Mouse (Mus musculus) ovary, postnatal 36 days (tissue): ENCODE results near the gene Rgcc.

Experiments
- DNase-seq: peaks from one replicate; pipeline ENCODE4 v3.0.0; 2022; ENCODE audit warnings: low spot score, mixed read lengths

The Rgcc gene

DNA sequence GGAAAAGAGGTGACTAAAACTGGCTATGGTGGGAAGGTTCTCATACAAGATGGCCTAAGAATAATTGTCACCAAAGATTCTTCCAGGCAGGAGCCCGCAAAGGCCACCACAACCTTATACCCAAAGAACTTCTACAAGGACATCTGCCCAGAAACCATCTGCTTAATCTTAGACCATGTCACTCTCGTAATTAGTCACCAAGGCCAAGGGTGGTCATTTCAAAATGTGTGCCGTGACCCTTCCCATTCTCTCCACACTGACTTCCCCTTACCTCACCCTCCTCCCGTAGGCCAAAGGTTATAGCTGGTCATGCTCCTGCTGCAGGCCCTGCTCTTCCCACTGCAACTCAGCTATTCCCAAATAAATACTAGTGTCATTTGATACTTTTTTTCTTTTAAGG, 22.5 kb downstream of the Rgcc start:
- DNase-seq, result no peak

DNA sequence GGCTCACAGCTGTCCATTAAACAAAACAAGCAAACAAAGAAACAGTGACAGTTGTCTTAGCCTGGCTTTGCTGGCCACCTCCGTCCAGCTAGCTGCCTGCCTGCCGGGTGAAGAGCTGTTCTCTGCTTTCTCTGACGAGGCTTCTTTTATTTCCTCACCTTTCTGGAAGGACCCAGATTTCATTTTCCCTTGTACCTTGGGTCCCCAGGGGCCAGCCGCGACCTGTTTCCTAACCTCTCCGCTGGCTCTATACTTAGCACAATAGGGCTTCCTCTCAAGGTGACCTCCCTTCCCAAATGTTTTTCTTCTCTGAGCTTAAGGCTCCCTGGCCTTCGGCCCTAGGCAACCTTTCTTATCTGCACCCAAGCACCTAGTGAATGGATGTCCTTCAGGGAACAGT, 23.5 kb downstream of the Rgcc start:
- no peak for DNase-seq

- no peak for DNase-seq
Observed at GRCm38 (mm10) chr14:79275870-79276395, 25.5 kb downstream of the Rgcc start.

- no peak for DNase-seq
Observed at GRCm38 (mm10) chr14:79275441-79275840, 26.0 kb downstream of the Rgcc start.

- no peak for DNase-seq
Observed at GRCm38 (mm10) chr14:79273697-79274477, 27.6 kb downstream of the Rgcc start.

GRCm38 (mm10) chr14:79272991-79273390, 28.5 kb downstream of the Rgcc start:
- no peak for DNase-seq

DNA sequence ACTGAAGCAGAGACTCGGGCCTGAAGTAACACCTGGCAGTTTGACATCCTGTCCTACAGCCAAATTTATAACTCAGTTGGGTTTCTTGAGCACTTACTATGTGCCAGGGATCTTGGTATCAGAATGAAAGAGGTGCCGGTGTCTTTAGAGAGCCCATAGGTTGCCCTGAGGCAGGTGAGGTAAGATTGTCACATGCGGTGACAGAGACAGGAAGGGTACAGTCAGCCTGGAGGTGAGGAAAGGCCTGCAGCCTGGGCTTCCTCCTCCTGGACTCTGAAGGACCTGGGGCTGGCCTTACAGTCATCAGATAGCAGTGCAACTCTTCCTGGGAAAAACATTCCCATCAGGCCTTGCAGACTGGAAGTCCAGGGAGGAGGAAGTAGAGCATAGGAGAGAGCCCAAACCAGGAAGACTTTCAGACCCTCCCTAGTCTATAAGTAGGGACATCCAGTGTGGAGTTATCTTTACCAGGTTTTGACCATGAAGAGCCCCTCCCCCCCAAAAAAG, 29.2 kb downstream of the Rgcc start:
- no peak for DNase-seq

GRCm38 (mm10) chr14:79269551-79269950, 31.9 kb downstream of the Rgcc start:
- no peak for DNase-seq

DNA sequence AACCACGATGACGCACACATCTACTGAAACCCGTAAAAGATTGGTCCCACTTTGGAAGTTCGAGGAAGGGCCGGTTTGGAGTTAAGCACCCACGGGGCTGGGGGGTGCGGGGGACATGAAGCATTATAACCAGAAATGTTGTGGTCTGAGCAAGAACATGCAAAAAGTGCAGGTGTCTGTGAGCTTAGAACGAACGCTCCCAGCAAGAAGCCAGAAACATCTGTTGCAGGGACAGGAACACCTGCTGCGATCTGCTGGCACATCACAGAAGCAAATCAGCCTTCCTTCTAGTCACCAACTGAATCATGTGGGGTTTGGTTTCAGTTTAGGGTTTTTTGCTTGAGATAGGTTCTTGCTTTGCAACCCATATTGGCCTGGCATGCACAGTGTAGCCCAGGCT, 33.6 kb downstream of the Rgcc start:
- no peak for DNase-seq

GRCm38 (mm10) chr14:79267382-79267781, 34.1 kb downstream of the Rgcc start:
- DNase-seq, result no peak

DNA sequence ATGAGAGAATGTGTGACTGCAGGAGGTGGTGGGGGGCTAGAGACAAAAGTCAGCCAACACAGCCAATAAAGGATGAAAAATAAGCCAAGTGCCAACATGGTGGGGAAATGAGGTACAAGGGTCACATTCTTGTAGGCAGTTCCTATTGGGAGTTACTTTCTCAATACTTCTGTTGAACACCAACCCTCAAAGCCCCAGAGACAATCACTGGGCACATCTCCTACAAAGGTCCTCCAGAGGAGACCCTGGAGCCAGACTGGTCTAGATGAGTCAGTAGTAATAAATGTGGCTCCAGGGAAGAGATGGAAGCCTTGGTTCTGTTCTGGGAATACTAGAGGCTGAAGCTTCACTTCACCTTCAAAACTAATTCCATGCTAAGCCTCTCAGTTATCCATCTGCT, 35.0 kb downstream of the Rgcc start:
- no peak for DNase-seq

GRCm38 (mm10) chr14:79265738-79266137, 35.7 kb downstream of the Rgcc start:
- DNase-seq, result no peak

- no peak for DNase-seq
Observed at GRCm38 (mm10) chr14:79263321-79263720, 38.1 kb downstream of the Rgcc start.

DNA sequence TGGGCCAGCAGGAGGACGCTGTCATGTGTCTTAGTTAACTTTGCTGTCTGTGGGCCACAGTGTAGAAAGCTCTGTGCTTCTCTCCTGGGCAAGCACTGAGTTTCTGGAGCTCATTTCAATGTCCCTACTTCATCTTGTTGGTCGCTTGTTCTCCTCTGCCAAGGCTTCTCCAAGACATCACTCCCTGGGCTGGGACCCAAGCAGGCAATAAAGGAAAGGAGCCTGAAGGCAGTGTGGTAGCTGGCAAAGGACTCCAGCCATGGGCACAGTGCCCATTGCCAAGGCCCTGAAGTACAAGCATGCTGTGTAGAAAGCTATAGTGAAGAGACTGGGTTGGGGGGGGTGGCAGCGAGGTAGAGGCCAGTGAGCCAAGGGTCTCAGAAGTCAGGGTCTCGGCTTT, 38.8 kb downstream of the Rgcc start:
- DNase-seq, result peak; percentile 67

GRCm38 (mm10) chr14:79259062-79259779, 42.2 kb downstream of the Rgcc start:
- DNase-seq, result no peak

DNA sequence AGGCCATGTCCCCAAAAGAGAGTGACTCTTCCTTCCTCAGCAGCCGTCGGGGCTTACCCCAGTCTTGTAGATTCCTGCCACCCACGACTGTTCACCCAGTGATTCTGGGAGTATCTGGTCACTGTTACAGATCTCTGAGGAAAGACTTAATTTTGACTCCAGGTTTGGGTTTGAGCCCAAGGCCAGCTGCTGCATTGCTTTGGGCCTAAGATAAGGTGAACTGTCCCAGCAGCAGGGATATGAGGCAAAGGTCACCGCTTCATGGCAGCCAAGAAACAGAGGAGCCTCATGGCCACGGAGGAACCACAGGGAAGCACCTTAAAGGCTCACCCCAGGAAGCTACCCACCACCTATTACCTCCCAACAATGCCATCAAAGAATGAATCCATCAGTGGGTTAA, 44.8 kb downstream of the Rgcc start:
- peak; percentile 49 for DNase-seq

- no peak for DNase-seq
Observed at GRCm38 (mm10) chr14:79255786-79256185, 45.7 kb downstream of the Rgcc start.

GRCm38 (mm10) chr14:79251727-79252285, 49.6 kb downstream of the Rgcc start:
- no peak for DNase-seq

GRCm38 (mm10) chr14:79244571-79244970, 56.9 kb downstream of the Rgcc start:
- no peak for DNase-seq

DNA sequence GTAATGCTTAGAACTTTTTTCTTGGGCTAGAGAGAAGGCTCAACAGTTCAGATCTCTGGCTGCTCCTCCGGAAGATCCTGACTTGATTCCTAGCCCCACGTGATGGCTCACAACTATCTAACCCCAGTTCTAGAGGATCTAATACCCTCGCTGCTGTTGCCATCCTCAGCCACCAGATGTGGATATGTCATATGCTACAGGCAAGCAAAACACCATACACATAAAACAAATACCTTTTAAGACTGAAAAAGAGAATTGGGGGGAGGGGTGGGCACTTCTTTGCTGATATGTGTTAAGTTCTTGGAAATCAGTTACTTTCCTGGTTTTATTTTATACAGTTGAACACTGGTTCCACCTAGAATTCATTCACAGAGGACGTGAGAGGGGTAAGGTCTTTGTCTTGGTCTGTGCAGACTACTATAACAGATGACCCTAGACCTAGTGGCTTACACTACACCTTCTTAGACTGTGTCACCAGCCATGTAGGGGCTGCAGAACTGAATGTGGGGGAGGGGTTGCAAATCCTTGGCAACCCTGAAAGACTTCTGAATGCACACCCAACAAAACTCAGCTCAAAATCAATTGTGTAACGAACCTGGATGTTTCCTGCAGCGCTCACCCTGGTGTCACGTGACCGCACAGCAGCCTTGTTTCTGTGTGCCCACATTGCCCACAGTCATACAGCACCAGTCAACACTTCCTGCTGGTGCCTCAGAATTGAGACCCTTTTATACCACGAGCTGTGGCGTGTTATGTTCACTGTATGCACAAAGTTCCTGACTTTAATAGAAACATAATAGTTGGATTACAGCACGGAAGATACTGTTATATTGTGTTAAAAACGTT, 58.2 kb downstream of the Rgcc start:
- no peak for DNase-seq

- DNase-seq, result no peak
Observed at GRCm38 (mm10) chr14:79242386-79242720, 59.1 kb downstream of the Rgcc start.
